Mouse (Mus musculus) frontal cortex, adult 2 months (tissue): Measurements from ENCODE around the gene Proser3. TPM values are rescaled to one million over a fixed set of nuclear protein-coding genes. Genes with fewer than 3 reads are reported as not detected.
A peak's percentile ranks its signal among the peaks of the same experiment; 100 is the strongest.
"Not testable (repeated sequence)": the region's sequence is repeated elsewhere in the genome, so short reads cannot be mapped to it uniquely, and the experiment has no call there.

Experiments used
- DNase-seq, 2 experiments: peaks; one replicate each; pipeline ENCODE4 v3.0.0; 2022; ENCODE audit warnings: low spot score in 1 of 2; ENCODE audit errors: extremely low spot score in 1 of 2
- polyA plus RNA-seq: library from polyadenylated mRNA; depleted of rRNA; stranded (reverse); fragments of >200 nt; gene quantifications from 2 replicates; pipeline ENCODE4 v1.2.3, GENCODE M21; 2012

The Proser3 gene
- polyA plus RNA-seq, 1 experiment, result 7.3 TPM

GRCm38 (mm10) chr7:30550603-30551002 lies 1.5 kb downstream of the Proser3 start:
- no peak for DNase-seq

- no peak for DNase-seq
Observed at GRCm38 (mm10) chr7:30549880-30550279, 2.2 kb downstream of the Proser3 start.

- DNase-seq, result no peak
Observed at GRCm38 (mm10) chr7:30544327-30544726, 7.8 kb downstream of the Proser3 start.

GRCm38 (mm10) chr7:30540572-30540971 lies 11.5 kb downstream of the Proser3 start:
- no peak for DNase-seq

- peak; percentile 95 to 97 for DNase-seq
Observed at GRCm38 (mm10) chr7:30534633-30535577, 17.2 kb downstream of the Proser3 start, which contains the start of gene Arhgap33. Arhgap33 (minus strand) TSS chr7:30535060.

GRCm38 (mm10) chr7:30533941-30534632 lies 18.0 kb downstream of the Proser3 start:
- DNase-seq, result peak in 1 of 2 experiments; percentile 54

GRCm38 (mm10) chr7:30532931-30533330 lies 19.2 kb downstream of the Proser3 start:
- DNase-seq, result no peak

- peak; percentile 75 to 83 for DNase-seq
Observed at GRCm38 (mm10) chr7:30531291-30531815, 20.7 kb downstream of the Proser3 start.

GRCm38 (mm10) chr7:30526981-30527380 lies 25.1 kb downstream of the Proser3 start:
- DNase-seq, result no peak

GRCm38 (mm10) chr7:30526399-30526798 lies 25.7 kb downstream of the Proser3 start:
- no peak for DNase-seq

- DNase-seq, result peak in 1 of 2 experiments; percentile 25
Observed at GRCm38 (mm10) chr7:30525954-30526353, 26.1 kb downstream of the Proser3 start.

- no peak for DNase-seq
Observed at GRCm38 (mm10) chr7:30524487-30524886, 27.6 kb downstream of the Proser3 start.

- DNase-seq, result no peak
Observed at GRCm38 (mm10) chr7:30522871-30523270, 29.2 kb downstream of the Proser3 start.

GRCm38 (mm10) chr7:30520856-30521255 lies 31.2 kb downstream of the Proser3 start:
- DNase-seq, result no peak

GRCm38 (mm10) chr7:30520396-30520795 lies 31.7 kb downstream of the Proser3 start:
- DNase-seq, result no peak

GRCm38 (mm10) chr7:30518325-30518724 lies 33.8 kb downstream of the Proser3 start:
- no peak for DNase-seq

GRCm38 (mm10) chr7:30515003-30515760 lies 36.9 kb downstream of the Proser3 start:
- DNase-seq, result no peak

GRCm38 (mm10) chr7:30508061-30508460 lies 44.0 kb downstream of the Proser3 start:
- no peak for DNase-seq

- not testable (repeated sequence) for DNase-seq
Observed at GRCm38 (mm10) chr7:30501159-30501558, 50.9 kb downstream of the Proser3 start.

GRCm38 (mm10) chr7:30495506-30496042 lies 56.5 kb downstream of the Proser3 start:
- not testable (repeated sequence) for DNase-seq
